Mouse (Mus musculus): Measurements from ENCODE around the gene Lmo3. TPM values are rescaled to one million over a fixed set of nuclear protein-coding genes. Genes with fewer than 3 reads are reported as not detected.

Lmo3 gene
- polyA plus RNA-seq (2021), result not detected

DNA sequence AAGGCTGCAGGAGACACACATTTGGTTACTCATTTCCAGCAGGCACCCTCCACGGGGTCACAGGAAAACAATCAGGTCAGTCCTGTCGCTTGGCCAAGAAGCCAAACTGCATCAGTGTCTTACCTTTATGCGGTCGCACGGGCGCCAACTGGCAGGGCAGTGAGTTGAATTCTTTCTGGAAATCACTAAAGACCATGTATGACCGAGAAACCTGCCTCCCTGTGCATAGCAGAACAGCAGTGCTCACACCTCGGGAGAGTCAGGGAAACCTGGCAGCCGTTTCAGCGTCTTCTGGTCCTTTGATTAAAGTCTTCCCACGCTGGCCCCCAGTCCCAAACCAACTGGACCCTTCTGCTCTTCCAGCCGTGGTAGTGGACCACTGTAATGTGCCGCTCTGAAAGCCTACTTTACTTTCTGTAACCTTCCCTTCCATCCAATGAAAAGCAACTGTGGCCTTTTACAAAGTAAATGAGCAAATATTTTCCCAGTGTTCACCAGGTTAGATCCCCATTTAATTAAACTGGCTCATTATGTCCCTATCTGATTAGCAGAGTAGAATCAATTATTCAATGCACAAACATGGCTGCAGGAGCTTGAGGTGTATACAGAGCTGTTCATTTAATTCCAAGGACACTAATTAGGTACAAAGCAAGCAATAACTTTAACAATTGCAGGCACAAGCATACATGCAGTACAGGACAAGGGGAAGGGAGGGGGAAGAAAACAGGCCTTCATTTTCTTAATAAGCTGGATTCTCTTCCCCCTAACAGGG, at the start of gene Lmo3:
Lmo3 (minus strand) TSS at position 235 of the 772 bp plus-strand sequence.
- ChIA-PET CTCF (no interaction called here), POLR2A (no interaction called here)
- H3K27me3 ChIP-seq, result no peaks in the 10 kb centered on the region
- DNase-seq (ENCODE audit: low read depth, low spot score), result no peak
- no peak for ATAC-seq
- in situ Hi-C loops (cut with MboI; ENCODE audit: low pct_unique_long_range_greater_than_20kb), result no loop called here
- no peak for TF ChIP-seq CTCF (IDR thresholded peaks at IDR 0.05)

DNA sequence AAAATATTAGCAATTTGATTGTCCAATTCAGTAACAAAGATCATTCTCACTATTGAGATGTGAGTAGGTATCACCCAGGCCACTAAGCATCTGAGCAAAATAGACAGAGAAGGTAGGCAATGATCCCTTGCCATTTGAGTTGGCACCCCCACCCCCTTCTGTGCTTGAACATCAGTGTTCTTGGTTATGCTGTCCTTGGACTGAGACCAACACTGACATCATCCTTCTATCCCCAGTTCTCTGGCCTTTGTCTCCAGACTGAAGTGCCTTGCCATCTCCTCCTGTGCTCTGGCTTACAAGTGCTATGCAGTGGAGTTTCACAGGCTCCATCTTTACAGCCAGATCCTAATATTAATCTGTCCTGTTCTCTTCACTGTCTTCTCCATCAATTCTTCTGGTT, 39.0 kb upstream of the Lmo3 start:
- ChIA-PET CTCF (interaction anchor here (1.6 kb wide), 1 partner anchor 11 kb away, joined by 3 read pairs; no protein-coding TSS in a partner anchor), POLR2A (no interaction called here)
- ATAC-seq (no peak), DNase-seq (ENCODE audit: low read depth, low spot score) (no peak)
- H3K27me3 ChIP-seq, result no peaks in the 10 kb centered on the region
- in situ Hi-C loops (cut with MboI; ENCODE audit: low pct_unique_long_range_greater_than_20kb), result no loop called here
- no peak for TF ChIP-seq CTCF (IDR thresholded peaks at IDR 0.05)

DNA sequence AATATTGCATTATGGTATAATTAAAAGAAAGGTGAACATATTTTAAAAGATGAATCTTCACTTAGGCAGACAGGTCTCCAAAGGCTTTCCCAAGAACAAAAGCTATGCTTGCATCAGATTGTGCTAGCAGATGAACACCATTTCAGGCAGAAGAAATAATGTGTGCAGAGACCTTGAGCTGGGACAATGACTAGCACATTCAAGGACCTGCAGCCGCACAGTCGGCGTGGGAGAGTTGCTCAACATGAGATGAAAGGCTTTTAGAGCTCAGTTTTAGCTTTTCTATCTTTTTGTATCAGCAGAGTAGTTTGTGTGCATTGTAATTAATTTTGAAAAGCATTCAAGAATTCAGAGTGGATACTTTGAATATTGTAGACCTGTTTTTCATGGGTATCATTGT, 36.6 kb upstream of the Lmo3 start:
- DNase-seq (ENCODE audit: low read depth, low spot score), result no peak

DNA sequence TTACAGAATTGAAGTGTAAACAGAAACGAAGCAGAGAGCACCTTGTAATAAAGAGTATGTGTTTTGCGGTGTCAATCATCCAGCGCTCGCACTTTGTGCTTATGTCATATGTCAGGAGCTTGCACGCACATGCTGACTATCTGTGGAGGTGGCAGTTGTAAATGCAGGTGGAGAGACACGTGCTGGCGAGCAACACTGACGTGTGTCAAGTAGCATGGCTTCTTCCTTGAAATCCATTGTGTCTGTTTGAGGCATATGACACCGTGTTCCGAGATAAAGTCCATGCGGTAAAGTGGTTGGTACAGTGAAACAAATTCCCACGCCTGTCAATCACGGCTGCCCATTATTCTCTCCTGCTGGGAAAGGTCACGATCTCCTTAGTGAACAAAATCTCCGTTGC, 15.2 kb upstream of the Lmo3 start:
- TF ChIP-seq CTCF (IDR thresholded peaks at IDR 0.05), result no peak
- no peak for DNase-seq (ENCODE audit: low read depth, low spot score)
- ATAC-seq, result no peak
- CTCF ChIA-PET, result no interaction called here
- in situ Hi-C loops (cut with MboI; ENCODE audit: low pct_unique_long_range_greater_than_20kb), result no loop called here
- no peaks in the 10 kb centered on the region for H3K27me3 ChIP-seq
- POLR2A ChIA-PET, result no interaction called here

More for the DNA sequence above, 36.6 kb upstream of the Lmo3 start:
- CTCF ChIA-PET, result no interaction called here
- POLR2A ChIA-PET, result no interaction called here
- no peaks in the 10 kb centered on the region for H3K27me3 ChIP-seq
- TF ChIP-seq CTCF (IDR thresholded peaks at IDR 0.05), result no peak
- ATAC-seq, result no peak
- in situ Hi-C loops (cut with MboI; ENCODE audit: low pct_unique_long_range_greater_than_20kb), result no loop called here

DNA sequence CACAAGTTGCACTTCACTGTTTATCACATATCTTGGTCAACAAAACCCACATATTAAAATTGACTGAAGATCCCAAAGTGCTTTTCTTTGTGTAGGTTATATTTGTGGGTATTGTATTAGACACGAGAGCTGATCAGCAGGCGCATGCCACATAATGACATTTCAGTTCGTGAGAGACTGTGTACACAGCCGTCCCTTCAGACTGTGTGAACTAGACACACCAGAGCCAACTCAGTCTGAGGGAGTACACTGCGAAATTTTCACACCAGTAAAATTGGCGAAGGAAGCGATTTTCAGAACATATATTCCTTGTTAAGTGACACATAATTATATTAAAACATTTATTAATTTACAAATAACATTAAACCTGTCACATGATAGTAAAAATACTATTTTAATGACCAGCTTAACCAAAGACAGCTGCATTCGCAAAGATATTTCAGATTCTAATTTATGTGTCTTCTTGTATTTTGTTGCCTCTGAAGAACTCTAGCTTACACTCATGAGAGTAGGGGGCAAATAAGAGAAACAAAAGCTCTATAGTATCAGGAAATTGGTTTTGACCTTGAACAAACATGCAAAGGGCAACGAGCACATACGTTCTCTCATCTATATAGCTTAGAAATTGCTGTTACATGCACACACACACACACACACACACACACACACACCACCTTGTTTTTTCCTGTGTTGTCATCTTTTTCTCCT, 14.4 kb upstream of the Lmo3 start:
- no peaks in the 10 kb centered on the region for H3K27me3 ChIP-seq
- POLR2A ChIA-PET, result no interaction called here
- ATAC-seq (no peak), DNase-seq (ENCODE audit: low read depth, low spot score) (no peak)
- no peak for TF ChIP-seq CTCF (IDR thresholded peaks at IDR 0.05)
- in situ Hi-C loops (cut with MboI; ENCODE audit: low pct_unique_long_range_greater_than_20kb), result no loop called here
- CTCF ChIA-PET, result no interaction called here

DNA sequence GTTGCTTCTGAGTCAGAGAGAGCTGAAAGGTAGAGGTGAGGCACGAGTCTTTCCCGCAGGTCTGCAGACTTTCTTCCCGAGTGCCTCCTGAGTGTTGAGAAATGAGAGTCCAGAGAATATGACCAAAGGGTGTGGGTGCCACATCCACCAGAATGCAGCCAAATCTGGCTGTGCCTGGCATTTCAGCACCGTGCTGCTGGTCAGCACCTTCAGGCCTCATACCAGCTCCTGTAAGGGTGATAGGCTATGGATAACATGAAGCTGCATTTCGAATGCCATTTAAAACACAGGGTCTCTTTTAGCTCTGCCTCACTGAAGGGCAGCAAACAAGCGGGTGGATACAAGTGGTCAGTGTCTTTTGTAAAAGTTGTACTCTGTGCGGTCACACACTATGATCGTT, 1.5 kb upstream of the Lmo3 start:
- ChIA-PET CTCF (no interaction called here), POLR2A (no interaction called here)
- in situ Hi-C loops (cut with MboI; ENCODE audit: low pct_unique_long_range_greater_than_20kb), result no loop called here
- TF ChIP-seq CTCF (IDR thresholded peaks at IDR 0.05), result no peak
- no peaks in the 10 kb centered on the region for H3K27me3 ChIP-seq
- DNase-seq (ENCODE audit: low read depth, low spot score) (no peak), ATAC-seq (no peak)

DNA sequence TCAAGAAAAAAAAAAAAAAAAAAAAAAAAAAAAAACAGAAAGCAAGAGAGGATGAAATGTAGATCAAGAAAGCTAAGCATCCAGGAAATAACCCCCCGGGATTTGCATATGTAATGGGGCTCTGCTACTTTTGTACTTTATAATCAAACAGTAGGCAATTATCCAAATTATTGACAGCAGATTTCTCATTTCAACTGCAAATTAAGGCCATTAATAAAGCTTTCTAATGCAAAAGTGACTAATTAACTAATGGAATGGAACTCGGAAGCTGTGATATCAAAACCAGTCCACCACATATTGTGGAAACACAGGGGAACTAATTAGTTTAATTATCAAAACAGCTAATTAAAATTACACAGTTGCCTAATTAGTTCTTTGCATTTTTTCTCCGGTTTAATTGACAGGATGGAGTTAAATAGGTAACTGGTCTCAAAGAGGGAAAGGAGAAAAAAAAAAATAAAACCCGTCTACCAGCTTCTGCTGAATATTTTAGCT, 785 bp upstream of the Lmo3 start:
- H3K27me3 ChIP-seq, result no peaks in the 10 kb centered on the region
- POLR2A ChIA-PET, result no interaction called here
- in situ Hi-C loops (cut with MboI; ENCODE audit: low pct_unique_long_range_greater_than_20kb), result no loop called here
- CTCF ChIA-PET, result no interaction called here
- ATAC-seq, result no peak
- no peak for DNase-seq (ENCODE audit: low read depth, low spot score)
- TF ChIP-seq CTCF (IDR thresholded peaks at IDR 0.05), result no peak

DNA sequence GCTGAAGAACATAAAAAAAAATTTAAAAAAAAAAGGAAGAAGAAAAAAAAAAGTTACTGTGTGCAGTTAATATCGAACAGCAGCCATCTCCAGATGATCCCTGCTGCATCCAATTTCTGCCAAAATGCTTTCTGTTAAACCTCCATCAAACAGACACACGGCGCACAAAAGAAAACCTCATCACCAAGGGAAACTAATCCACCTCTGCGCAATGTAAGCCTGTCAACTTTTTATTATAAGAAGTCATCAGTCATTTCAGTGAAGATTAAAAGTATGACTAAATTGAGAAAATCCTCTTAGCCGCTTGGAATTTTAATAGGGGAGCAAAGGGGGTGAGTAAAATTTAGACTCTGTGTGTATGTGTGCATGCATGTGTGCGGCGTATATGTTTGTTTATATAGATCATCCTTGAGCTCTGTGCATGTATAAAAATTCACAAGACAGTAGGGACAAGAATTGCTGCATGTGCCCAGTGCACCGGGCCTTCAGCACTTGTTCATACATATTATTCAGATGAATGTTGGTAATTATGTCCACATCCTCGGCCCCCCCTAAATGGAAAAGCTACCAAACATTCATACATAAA, 1.2 kb downstream of the Lmo3 start:
- in situ Hi-C loops (cut with MboI; ENCODE audit: low pct_unique_long_range_greater_than_20kb), result no loop called here
- ChIA-PET CTCF (no interaction called here), POLR2A (no interaction called here)
- no peak for TF ChIP-seq CTCF (IDR thresholded peaks at IDR 0.05)
- DNase-seq (ENCODE audit: low read depth, low spot score) (no peak), ATAC-seq (no peak)
- no peaks in the 10 kb centered on the region for H3K27me3 ChIP-seq

DNA sequence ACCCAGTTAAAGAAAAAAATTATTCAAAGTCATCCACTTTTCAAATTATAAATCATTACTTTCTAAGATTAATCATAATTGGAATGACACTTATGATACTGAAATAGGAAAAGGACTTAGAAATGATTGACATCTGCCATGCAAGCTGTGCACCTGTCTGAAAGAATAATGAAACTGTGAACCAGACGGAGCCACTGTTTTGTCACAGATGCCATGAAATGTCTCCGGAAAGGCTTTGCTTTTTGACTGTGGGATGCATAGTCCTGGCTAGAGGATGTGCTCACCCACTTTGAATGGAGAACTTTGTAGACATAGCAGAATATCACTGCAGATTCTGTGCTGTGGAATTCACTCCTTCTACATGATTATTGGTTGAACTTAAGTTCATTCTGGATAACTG, 18.4 kb downstream of the Lmo3 start:
- H3K27me3 ChIP-seq, result no peaks in the 10 kb centered on the region
- ChIA-PET CTCF (no interaction called here), POLR2A (no interaction called here)
- DNase-seq (ENCODE audit: low read depth, low spot score) (no peak), ATAC-seq (no peak)
- no peak for TF ChIP-seq CTCF (IDR thresholded peaks at IDR 0.05)
- in situ Hi-C loops (cut with MboI; ENCODE audit: low pct_unique_long_range_greater_than_20kb), result no loop called here

DNA sequence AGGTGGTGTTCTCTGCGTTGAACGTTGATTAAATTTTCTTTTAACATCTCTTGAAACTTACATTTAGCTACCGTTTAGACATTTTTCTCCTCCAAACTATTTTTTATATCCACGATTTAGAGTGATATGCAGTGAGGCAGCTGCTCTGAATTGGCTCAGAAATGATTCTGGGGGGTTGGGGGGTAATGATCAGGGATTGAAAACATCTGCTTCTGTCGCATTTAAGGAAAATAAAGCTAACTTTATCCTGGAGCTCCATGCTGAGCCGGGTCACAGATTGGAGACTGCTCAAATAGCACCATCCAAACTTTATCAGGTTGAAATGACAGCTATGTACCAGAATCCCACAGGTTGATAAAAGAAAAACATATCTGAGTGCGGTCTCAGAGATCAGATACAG, 29.6 kb downstream of the Lmo3 start:
- POLR2A ChIA-PET, result no interaction called here
- in situ Hi-C loops (cut with MboI; ENCODE audit: low pct_unique_long_range_greater_than_20kb), result no loop called here
- CTCF ChIA-PET, result interaction anchor here (1.2 kb wide), 1 partner anchor 8 kb away, joined by 3 read pairs; no protein-coding TSS in a partner anchor
- no peaks in the 10 kb centered on the region for H3K27me3 ChIP-seq
- ATAC-seq (no peak), DNase-seq (ENCODE audit: low read depth, low spot score) (no peak)
- TF ChIP-seq CTCF (IDR thresholded peaks at IDR 0.05), result no peak

DNA sequence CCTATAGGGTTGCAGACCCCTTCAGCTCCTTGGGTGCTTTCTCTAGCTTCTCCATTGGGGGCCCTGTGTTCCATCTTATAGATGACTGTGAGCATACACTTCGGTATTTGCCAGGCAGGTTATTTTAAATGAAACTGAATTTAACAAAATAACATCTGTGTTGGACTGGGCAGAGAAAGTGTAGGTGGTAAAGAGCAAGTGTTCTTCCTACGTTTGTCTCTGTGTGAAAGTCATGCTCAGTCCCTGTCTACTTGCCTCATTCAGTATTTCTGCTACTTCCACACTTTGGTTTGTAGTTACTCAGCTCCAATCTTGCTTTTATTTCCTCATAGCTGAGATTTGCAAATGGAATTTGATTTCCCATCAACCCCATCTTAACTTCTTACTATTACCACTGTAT, 46.9 kb downstream of the Lmo3 start:
- ATAC-seq, result no peak
- H3K27me3 ChIP-seq, result no peaks in the 10 kb centered on the region
- DNase-seq (ENCODE audit: low read depth, low spot score), result no peak
- ChIA-PET POLR2A (no interaction called here), CTCF (no interaction called here)
- no peak for TF ChIP-seq CTCF (IDR thresholded peaks at IDR 0.05)
- in situ Hi-C loops (cut with MboI; ENCODE audit: low pct_unique_long_range_greater_than_20kb), result no loop called here
